Comparison of ENCODE assay signal across 8 mouse cellular contexts in the genomic region with DNA sequence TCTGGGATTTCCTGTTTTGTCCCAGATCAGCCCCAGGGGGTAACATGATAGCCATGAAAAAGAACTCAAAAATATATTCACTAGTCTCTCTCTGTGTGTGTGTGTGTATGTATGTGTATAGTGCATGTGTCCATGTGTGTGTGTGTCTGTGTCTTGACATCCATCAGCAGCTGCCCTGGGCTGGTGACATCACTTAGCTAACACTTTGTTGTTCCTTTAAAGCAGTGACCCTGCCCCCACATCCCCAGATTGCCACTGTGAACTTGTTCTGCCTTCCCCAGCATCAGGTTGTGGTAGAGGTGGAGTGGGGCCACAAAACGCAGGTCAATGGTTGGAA. TPM values are rescaled to one million over a fixed set of nuclear protein-coding genes. Genes with fewer than 3 reads are reported as not detected.
DNase-seq lines count a peak whose midpoint lies in the region; ATAC-seq and TF ChIP-seq lines count a peak whose summit lies in the region.

No protein-coding gene starts in this region.

- H3K9ac ChIP-seq in intestine, embryonic 14.5 days (ENCODE audit: low read length): 0 out of 2 replicates have a peak overlapping the region, but pooled peaks have one; percentile 12
- H3K9ac ChIP-seq in intestine, postnatal 0 days (ENCODE audit: low read depth, low read length): no peak overlapping the region
- H3K9ac ChIP-seq in embryonic facial prominence, embryonic 14.5 days (ENCODE audit: low read depth, low read length): peak overlapping the region; percentile 44; the same call in 1 of the 2 replicates
- H3K9ac ChIP-seq in hindbrain, embryonic 12.5 days: no peak overlapping the region
- peak overlapping the region; percentile 49; the same call in 1 of the 2 replicates for H3K9ac ChIP-seq in midbrain, embryonic 13.5 days (replicated peaks)

- no peak for DNase-seq in intestine, embryonic 14.5 days (ENCODE audit: low spot score)
- DNase-seq in embryonic facial prominence, embryonic 14.5 days (ENCODE audit: low spot score): no peak
- no peak for DNase-seq in testis, postnatal 10 days (ENCODE audit: low spot score)
- DNase-seq in adrenal gland, adult 2 months: no peak
- DNase-seq in spleen, postnatal 14 days (ENCODE audit: low spot score in 2 of 2): no peak

- no peaks in the 10 kb centered on the region for H3K36me3 ChIP-seq in intestine, embryonic 14.5 days (ENCODE audit: control insufficient read depth, insufficient read depth, low read length)
- H3K36me3 ChIP-seq in intestine, postnatal 0 days (ENCODE audit: control insufficient read depth, insufficient read depth): no peaks in the 10 kb centered on the region
- H3K36me3 ChIP-seq in embryonic facial prominence, embryonic 14.5 days (ENCODE audit: control insufficient read depth, insufficient read depth, low read length): no peaks in the 10 kb centered on the region
- no peaks in the 10 kb centered on the region for H3K36me3 ChIP-seq in hindbrain, embryonic 12.5 days
- H3K36me3 ChIP-seq in midbrain, embryonic 13.5 days: no peaks in the 10 kb centered on the region

- no peak overlapping the region for H3K4me3 ChIP-seq in intestine, embryonic 14.5 days (ENCODE audit: low read depth, low read length)
- H3K4me3 ChIP-seq in intestine, postnatal 0 days (ENCODE audit: low read depth, low read length): no peak overlapping the region
- no peak overlapping the region for H3K4me3 ChIP-seq in embryonic facial prominence, embryonic 14.5 days (ENCODE audit: low read depth, low read length)
- no peak overlapping the region for H3K4me3 ChIP-seq in hindbrain, embryonic 12.5 days
- H3K4me3 ChIP-seq in midbrain, embryonic 13.5 days (replicated peaks): no peak overlapping the region

- no peak overlapping the region for H3K4me2 ChIP-seq in intestine, embryonic 14.5 days (ENCODE audit: low read length)
- H3K4me2 ChIP-seq in intestine, postnatal 0 days (replicated peaks; ENCODE audit: low read depth): no peak overlapping the region
- peak overlapping the region; percentile 53; the same call in 1 of the 2 replicates for H3K4me2 ChIP-seq in embryonic facial prominence, embryonic 14.5 days (ENCODE audit: low read depth, low read length)
- no peak overlapping the region for H3K4me2 ChIP-seq in hindbrain, embryonic 12.5 days (replicated peaks)
- H3K4me2 ChIP-seq in midbrain, embryonic 13.5 days (replicated peaks): no peak overlapping the region

- WGBS in intestine, embryonic 14.5 days: 72% methylated on average over 1 of the region's 1 CpGs
- WGBS in intestine, postnatal 0 days: 75% methylated on average over 1 of the region's 1 CpGs
- WGBS in embryonic facial prominence, embryonic 14.5 days: 0% methylated on average over 1 of the region's 1 CpGs
- WGBS in hindbrain, embryonic 12.5 days: 54% methylated on average over 1 of the region's 1 CpGs
- WGBS in midbrain, embryonic 13.5 days: 100% methylated on average over 1 of the region's 1 CpGs

- 0 out of 2 replicates have a peak, but pooled peaks cover 5% of the 10 kb centered on the region for H3K27me3 ChIP-seq in intestine, embryonic 14.5 days (replicated peaks; ENCODE audit: control insufficient read depth, insufficient read depth, low read length)
- 0 out of 2 replicates have a peak, but pooled peaks cover 5% of the 10 kb centered on the region for H3K27me3 ChIP-seq in intestine, postnatal 0 days (replicated peaks; ENCODE audit: control insufficient read depth, insufficient read depth, low read length)
- H3K27me3 ChIP-seq in embryonic facial prominence, embryonic 14.5 days (replicated peaks; ENCODE audit: control insufficient read depth, insufficient read depth, low read length): peaks cover 5% of the 10 kb centered on the region; the same call in 1 of the 2 replicates
- H3K27me3 ChIP-seq in hindbrain, embryonic 12.5 days: peaks cover 49% of the 10 kb centered on the region
- peaks cover 60% of the 10 kb centered on the region for H3K27me3 ChIP-seq in midbrain, embryonic 13.5 days

- peaks cover 20% of the 10 kb centered on the region for H3K4me1 ChIP-seq in intestine, embryonic 14.5 days (replicated peaks; ENCODE audit: control insufficient read depth, insufficient read depth, low read length)
- H3K4me1 ChIP-seq in intestine, postnatal 0 days (replicated peaks; ENCODE audit: control insufficient read depth, insufficient read depth, low read length): no peaks in the 10 kb centered on the region
- H3K4me1 ChIP-seq in embryonic facial prominence, embryonic 14.5 days (ENCODE audit: control insufficient read depth, insufficient read depth, low read length): peaks cover 28% of the 10 kb centered on the region
- H3K4me1 ChIP-seq in hindbrain, embryonic 12.5 days: peaks cover 43% of the 10 kb centered on the region
- peaks cover 36% of the 10 kb centered on the region for H3K4me1 ChIP-seq in midbrain, embryonic 13.5 days (replicated peaks)

- H3K9me3 ChIP-seq in intestine, embryonic 14.5 days (ENCODE audit: control insufficient read depth, low read length): no peaks in the 10 kb centered on the region
- no peaks in the 10 kb centered on the region for H3K9me3 ChIP-seq in intestine, postnatal 0 days (ENCODE audit: control insufficient read depth)
- no peaks in the 10 kb centered on the region for H3K9me3 ChIP-seq in embryonic facial prominence, embryonic 14.5 days (ENCODE audit: control insufficient read depth, low read length)
- H3K9me3 ChIP-seq in hindbrain, embryonic 12.5 days (replicated peaks): no peaks in the 10 kb centered on the region
- no peaks in the 10 kb centered on the region for H3K9me3 ChIP-seq in midbrain, embryonic 13.5 days

- no peak for TF ChIP-seq CTCF in intestine, postnatal 0 days (IDR thresholded peaks at IDR 0.05; ENCODE audit: low read depth)

- no peak overlapping the region; the same call in 1 of the 2 replicates for H3K27ac ChIP-seq in intestine, embryonic 14.5 days (ENCODE audit: low read depth)
- no peak overlapping the region for H3K27ac ChIP-seq in intestine, postnatal 0 days (ENCODE audit: low read depth, low read length)
- peak overlapping the region; percentile 78 for H3K27ac ChIP-seq in embryonic facial prominence, embryonic 14.5 days (replicated peaks; ENCODE audit: low read depth, low read length)
- H3K27ac ChIP-seq in hindbrain, embryonic 12.5 days: peak overlapping the region; percentile 46
- H3K27ac ChIP-seq in midbrain, embryonic 13.5 days: peak overlapping the region; percentile 57; the same call in 1 of the 2 replicates

- peak; percentile 22; the same call in 1 of the 2 replicates for ATAC-seq in intestine, embryonic 14.5 days (replicated peaks; ENCODE audit: low FRiP score, low TSS enrichment, low read depth)
- no peak for ATAC-seq in intestine, postnatal 0 days
- no peak; the same call in 1 of the 2 replicates for ATAC-seq in embryonic facial prominence, embryonic 14.5 days (ENCODE audit: low read depth)
- peak; percentile 33 for ATAC-seq in hindbrain, embryonic 12.5 days (ENCODE audit: low FRiP score)
- no peak for ATAC-seq in midbrain, embryonic 13.5 days

RNA-seq across cellular contexts. Expression of gene Laptm5, which starts 33.9 kb away (rescaled TPM):
- polyA plus RNA-seq in intestine, embryonic 14.5 days (2014; fragmentation: Nextera tagmentation; extraction: Ambion mirVana): 37.2 and 40.6 TPM in 2 replicates
- 25.7 and 27.7 TPM in 2 replicates for polyA plus RNA-seq in intestine, postnatal 0 days (2015; fragmentation: Nextera tagmentation; extraction: Ambion mirVana)
- polyA plus RNA-seq in embryonic facial prominence, embryonic 14.5 days (2014; fragmentation: Nextera tagmentation; extraction: Ambion mirVana): 74.2 and 76.1 TPM in 2 replicates
- polyA plus RNA-seq in hindbrain, embryonic 12.5 days (2016; fragmentation: Nextera tagmentation; extraction: Ambion mirVana): 22.7 and 23.3 TPM in 2 replicates
- 21.8 and 23.7 TPM in 2 replicates for polyA plus RNA-seq in midbrain, embryonic 13.5 days (2015; fragmentation: Nextera tagmentation; extraction: Ambion mirVana)
- 10 to 100 TPM; 30.8 to 36.8 TPM for total RNA-seq in adrenal gland, adult 2 months (2021)
- polyA plus RNA-seq in adrenal gland, adult 2 months (2012; rRNA removed): 72.4 and 79.8 TPM in 2 replicates

Comparison
In these comparisons a context has a peak if more than half of its experiments do, and no peak if none do; other contexts are left out.
1. ATAC-seq: peak in intestine, embryonic 14.5 days (single experiment) and hindbrain, embryonic 12.5 days (single experiment); none in intestine, postnatal 0 days (single experiment), embryonic facial prominence, embryonic 14.5 days (single experiment) and midbrain, embryonic 13.5 days (single experiment).
2. H3K9ac ChIP-seq: peak in intestine, embryonic 14.5 days (single experiment), embryonic facial prominence, embryonic 14.5 days (single experiment) and midbrain, embryonic 13.5 days (single experiment); none in intestine, postnatal 0 days (single experiment) and hindbrain, embryonic 12.5 days (single experiment).
3. H3K27ac ChIP-seq: peak in embryonic facial prominence, embryonic 14.5 days (single experiment), hindbrain, embryonic 12.5 days (single experiment) and midbrain, embryonic 13.5 days (single experiment); none in intestine, embryonic 14.5 days (single experiment) and intestine, postnatal 0 days (single experiment).